Mouse (Mus musculus) Muller cell, postnatal 12 days (primary cell): ENCODE data around the gene Notch3.

Source experiments
- DNase-seq: peaks from one replicate; pipeline ENCODE4 v3.0.0-alpha.2; 2015; ENCODE audit errors: inconsistent ontology term

Notch3 gene

DNA sequence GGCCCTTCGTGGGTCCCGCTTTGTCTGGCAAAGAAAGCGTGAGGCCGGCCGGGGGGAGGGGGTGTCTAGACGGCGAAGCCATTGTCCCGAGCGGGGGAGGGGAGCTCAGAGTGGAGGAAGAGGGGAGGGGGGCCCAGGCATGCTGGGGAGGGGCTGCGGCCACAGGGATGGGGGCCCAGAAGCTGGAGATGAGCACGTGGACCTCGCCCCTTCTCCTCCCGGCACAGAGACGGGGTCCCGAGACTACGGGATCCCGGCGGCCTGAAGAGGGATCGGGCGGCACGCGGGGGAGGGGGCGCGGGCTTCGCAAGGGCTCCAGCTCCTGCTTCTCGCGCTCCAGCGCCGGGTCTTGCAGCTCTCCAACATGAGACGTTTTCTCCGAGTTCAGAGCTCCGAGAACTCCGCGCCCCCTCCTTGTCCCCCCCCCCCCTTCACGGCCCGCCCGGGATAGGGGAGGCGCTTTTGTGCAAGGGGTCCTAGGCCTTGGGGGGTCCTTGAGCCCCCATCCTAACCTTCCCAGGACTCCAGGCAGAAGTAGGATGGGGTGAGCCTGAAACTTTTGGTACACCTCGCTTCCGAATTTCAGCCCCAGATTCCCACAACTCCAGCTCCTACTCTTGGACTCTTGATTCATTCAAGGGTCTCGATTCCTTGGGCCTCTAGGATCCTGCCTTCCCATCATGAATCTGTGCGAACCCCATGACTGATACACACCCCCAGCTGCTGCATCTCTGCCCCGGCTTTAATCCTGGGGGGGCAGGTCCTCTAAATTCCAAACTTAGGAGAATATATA lies 653 bp downstream of the Notch3 start:
- DNase-seq: peak; percentile 62

DNA sequence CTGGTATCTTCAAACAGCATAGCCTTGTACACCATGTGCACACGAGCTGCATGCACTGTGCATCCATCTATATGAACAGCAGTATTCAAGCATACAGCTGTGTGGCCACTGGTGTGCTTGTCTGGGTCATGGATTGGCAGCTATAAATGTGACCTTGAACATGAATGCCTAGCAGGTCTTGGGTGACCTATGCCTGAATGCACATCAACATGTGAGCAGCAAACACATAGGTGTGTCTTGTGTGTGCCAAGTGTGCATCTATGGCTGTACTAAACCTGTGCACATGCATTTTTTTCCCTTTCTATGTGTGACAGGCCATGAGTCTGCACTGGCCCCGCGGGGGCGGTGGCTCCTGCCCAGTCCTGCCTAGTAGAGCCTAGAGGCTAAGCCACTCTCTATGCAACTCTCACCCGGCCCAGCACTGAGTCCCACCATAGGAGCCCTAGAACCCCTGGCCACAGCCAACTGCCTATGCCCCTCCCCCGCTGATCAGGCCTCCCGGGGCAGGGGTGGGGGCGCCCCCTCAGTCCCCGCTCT lies 1.3 kb downstream of the Notch3 start:
- DNase-seq: no peak

- DNase-seq: no peak
Observed at GRCm38 (mm10) chr17:32164780-32165179, 1.9 kb downstream of the Notch3 start.

GRCm38 (mm10) chr17:32163910-32164650 lies 2.6 kb downstream of the Notch3 start:
- DNase-seq: no peak

GRCm38 (mm10) chr17:32162112-32162850 lies 4.4 kb downstream of the Notch3 start:
- peak; percentile 54 for DNase-seq

DNA sequence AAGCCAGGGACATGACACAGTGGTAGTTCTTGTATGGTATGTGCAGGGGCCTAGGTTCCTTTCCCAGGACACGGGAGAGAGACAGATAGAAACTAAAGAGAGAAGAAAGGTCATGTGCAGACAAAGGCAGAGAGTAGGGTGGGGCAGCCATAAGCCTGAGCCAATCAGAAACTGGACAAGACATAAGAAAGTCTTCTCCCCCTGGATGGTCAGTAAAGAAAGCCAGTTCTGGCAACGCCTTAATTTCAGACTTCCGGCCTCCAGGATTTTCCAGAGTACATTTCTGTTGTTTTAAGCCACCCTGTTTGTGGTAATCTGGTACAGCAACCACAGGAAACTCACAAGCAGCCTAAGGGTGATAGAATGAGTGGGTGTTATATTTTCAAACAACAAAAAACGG lies 5.8 kb downstream of the Notch3 start:
- no peak for DNase-seq

DNA sequence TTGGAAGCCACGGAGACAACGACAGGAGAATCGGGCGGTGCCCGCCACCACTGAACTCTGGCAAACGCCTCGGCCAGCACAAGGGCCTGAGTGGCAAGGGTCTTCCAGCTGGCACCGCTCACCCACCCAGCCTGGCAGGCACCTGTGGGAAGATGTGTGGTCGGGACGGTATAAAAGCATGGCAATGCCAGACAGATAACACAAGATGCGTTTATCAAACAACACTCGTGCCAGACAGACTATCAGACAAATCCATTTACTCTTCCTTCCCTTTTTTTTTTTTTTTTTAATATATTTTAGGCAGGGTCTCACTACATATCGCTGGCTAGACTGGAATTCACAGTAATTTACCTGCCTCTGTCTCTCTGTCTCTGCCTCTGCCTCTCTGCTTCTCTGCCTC lies 7.8 kb downstream of the Notch3 start:
- no peak for DNase-seq

- DNase-seq: no peak
Observed at GRCm38 (mm10) chr17:32146718-32147117, 19.9 kb downstream of the Notch3 start.

GRCm38 (mm10) chr17:32142907-32143854 lies 23.5 kb downstream of the Notch3 start:
- DNase-seq: peak; percentile 71

- DNase-seq: no peak
Observed at GRCm38 (mm10) chr17:32142234-32142633, 24.4 kb downstream of the Notch3 start.

DNA sequence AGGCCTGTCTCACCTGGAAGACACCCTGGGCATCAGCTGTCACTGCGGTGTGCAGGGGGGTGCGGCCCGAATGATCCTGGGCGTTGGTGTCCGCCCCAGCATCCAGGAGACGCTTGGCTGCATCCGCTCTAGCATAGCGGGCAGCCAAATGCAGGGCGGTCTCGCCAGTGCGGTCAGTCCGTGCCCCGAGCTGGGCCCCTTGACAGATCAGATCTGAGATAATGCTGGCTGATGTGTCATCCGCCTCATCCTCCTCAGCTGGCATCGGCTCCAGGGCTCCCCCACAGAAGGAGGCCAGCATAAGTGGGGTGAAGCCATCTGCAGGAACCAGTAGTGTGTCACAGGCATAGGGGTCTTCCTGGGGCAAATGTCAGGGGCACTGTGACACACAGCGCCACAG lies 33.3 kb downstream of the Notch3 start:
- no peak for DNase-seq

DNA sequence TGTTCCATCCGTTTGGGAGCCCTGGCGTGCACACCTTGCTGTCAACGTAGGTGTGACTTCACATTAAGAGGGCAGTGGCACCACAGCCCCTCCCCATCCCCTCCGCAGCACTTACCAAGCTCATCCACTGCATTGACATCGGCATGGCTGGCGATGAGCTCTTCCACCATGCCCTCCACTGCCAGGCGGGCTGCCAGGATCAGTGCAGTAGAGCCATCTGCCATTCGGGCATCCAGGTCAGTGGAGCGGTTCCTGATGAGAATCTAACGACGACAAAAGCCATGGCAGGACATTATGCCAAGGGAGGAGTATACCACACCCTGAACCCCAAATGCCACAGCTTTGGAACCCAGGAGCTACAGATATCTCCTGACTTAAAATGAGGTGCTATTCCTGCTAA lies 34.6 kb downstream of the Notch3 start:
- no peak for DNase-seq

GRCm38 (mm10) chr17:32130506-32130905 lies 36.1 kb downstream of the Notch3 start:
- no peak for DNase-seq

DNA sequence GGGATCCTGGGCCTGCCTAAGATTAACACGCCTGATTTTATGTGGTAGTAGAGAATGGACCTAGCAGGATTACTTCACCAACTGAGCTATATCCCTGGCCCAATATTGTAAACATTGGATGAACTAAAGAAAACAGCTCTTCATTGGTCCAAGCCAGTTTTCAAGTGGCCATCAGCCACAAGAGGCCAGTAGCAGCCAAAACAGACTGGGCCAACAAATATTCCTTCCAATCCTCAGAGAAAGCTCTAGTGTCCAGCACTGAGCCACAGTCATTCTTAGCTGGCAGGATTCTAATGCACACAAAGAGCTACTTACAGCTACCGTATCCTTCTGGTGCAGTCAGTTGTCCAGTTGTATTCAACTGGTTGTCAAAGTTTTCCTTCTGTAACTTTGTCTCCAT lies 39.5 kb downstream of the Notch3 start:
- DNase-seq: no peak

GRCm38 (mm10) chr17:32125407-32125806 lies 41.2 kb downstream of the Notch3 start:
- DNase-seq: no peak

DNA sequence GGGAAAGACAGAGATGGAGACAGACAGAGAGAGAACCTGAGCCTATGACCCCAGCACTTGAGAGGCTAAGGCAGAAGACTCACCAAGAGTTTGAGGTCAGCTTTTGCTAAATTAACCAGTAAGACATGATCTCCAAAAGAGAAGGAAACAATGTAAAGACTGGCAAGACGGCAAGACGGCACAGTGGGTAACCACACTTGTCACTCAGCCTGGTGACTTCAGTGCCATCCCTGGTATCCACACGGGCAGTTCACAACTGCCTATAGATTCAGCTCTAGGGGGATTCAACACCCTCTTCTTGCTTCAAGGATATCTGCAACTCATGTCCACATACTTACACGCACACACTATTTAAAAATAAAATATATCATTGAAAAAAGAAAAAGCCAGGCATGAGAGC lies 43.1 kb downstream of the Notch3 start:
- DNase-seq: no peak

DNA sequence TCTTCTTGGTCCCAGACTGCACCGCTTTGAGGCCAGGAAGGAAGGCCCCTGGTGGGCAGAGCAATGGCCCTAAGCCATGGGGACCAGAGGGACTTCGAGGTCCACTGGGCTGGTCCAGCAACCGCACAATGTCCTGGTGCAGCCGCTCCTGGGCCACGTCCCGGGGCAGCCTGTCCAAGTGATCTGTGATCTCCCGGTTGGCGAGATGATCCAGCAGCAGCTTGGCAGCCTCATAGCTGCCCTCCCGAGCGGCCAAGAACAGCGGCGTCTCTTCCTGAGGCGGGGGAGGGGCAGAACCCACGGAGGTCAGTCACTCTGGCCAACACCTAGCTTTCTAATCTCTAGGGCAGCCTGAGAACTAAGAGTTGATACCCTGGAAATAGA lies 44.1 kb downstream of the Notch3 start:
- DNase-seq: no peak

GRCm38 (mm10) chr17:32121833-32122586 lies 44.6 kb downstream of the Notch3 start:
- DNase-seq: no peak

DNA sequence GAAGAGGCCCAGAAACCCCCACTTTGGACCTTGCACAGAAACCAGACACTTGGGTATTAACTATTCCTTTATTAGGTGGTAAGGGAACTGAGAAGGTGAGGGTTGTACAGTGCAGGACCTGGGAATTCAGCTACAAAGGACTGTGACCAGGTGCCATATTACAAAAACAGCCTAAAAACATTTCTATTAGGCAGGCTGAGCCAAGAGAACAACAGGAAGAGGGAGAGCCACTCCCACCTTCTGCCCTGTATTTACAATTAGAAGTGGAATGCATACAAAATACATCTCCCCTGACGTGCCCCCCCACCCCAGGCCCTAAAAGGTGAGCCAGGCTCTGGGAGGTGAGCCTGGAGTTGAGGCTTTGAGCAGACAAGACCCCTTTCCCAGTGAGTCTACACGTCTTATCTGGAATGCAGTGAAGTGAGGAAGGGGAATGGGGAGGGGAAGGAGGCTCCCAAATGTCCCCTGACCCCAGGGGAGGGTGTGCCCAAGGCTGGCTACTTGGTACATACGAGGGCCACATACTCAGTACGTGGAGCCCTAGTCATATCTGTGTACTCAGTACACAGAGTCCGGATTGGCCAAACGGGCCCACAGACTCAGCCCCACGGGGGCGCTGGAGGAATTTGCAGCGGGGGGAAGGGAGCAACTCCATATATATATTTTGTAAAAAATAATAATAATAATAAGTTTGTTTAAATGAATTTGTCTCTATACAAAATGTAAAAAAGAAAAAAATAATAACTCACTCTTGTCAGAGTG lies 45.7 kb downstream of the Notch3 start:
- DNase-seq: no peak

DNA sequence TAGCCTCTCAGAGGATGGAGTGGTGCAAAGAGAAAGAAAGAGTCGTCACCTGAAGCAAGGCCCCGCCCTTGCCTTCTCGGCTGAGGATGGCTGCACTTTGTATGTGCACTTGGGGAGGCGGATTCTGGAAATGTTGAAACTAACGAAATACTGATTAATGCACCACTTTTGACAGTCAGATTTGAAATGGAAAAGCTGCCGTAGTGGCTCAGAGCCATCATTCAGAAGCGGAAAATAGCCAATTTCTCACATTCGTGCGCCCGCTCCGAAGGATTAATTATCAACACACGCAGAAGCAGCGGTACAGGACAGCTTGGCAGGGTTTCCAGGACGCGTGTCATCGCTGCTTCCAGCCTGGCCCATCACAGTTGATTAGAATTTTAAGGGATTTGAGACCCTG lies 47.5 kb downstream of the Notch3 start:
- DNase-seq: no peak
